Mouse (Mus musculus) hindbrain, embryonic 10.5 days (tissue): ENCODE data around the gene Zfp36. TPM values are rescaled to one million over a fixed set of nuclear protein-coding genes. Genes with fewer than 3 reads are reported as not detected.

Experiments
- DNase-seq: peaks from one replicate; pipeline ENCODE4 v3.0.0-alpha.2; 2017; ENCODE audit warnings: low spot score
- H3K27ac ChIP-seq: fragments of 300-500 bp; sonication (generic); 2 replicates; pipeline ENCODE4 v1.5.1; 2016; ENCODE audit warnings: mild to moderate bottlenecking, moderate library complexity
- H3K27me3 ChIP-seq: fragments of 300-500 bp; sonication (generic); 2 replicates; pipeline ENCODE4 v1.6.1; 2016; ENCODE audit warnings: mild to moderate bottlenecking; ENCODE audit not compliant: poor library complexity, insufficient read depth, severe bottlenecking
- H3K36me3 ChIP-seq: fragments of 300-500 bp; sonication (generic); 2 replicates; pipeline ENCODE4 v1.6.1; 2016; ENCODE audit warnings: mild to moderate bottlenecking, moderate library complexity
- H3K4me1 ChIP-seq: fragments of 300-500 bp; sonication (generic); replicated peaks from 2 replicates; pipeline ENCODE4 v1.6.1; 2016; ENCODE audit warnings: mild to moderate bottlenecking
- H3K4me3 ChIP-seq: fragments of 300-500 bp; sonication (generic); 2 replicates; pipeline ENCODE4 v1.5.1; 2016; ENCODE audit warnings: mild to moderate bottlenecking, moderate library complexity
- H3K9me3 ChIP-seq: fragments of 300-500 bp; sonication (generic); 2 replicates; pipeline ENCODE4 v1.6.1; 2016; ENCODE audit warnings: mild to moderate bottlenecking, moderate library complexity
- WGBS: fragments of 180-500 bp; shearing (Covaris S2); methylation state at CpG from one replicate; pipeline ENCODE4 v1.1.7; 2016; 5-methylcytosine and 5-hydroxymethylcytosine counted together
- polyA plus RNA-seq: library from polyadenylated mRNA; unstranded; fragments of >200 nt; fragmentation: Nextera tagmentation; extraction: Ambion mirVana; gene quantifications from 2 replicates; pipeline ENCODE4 v1.2.1, GENCODE M21; 2016

Zfp36 gene
- 5.3 and 5.8 TPM in 2 replicates for polyA plus RNA-seq

DNA sequence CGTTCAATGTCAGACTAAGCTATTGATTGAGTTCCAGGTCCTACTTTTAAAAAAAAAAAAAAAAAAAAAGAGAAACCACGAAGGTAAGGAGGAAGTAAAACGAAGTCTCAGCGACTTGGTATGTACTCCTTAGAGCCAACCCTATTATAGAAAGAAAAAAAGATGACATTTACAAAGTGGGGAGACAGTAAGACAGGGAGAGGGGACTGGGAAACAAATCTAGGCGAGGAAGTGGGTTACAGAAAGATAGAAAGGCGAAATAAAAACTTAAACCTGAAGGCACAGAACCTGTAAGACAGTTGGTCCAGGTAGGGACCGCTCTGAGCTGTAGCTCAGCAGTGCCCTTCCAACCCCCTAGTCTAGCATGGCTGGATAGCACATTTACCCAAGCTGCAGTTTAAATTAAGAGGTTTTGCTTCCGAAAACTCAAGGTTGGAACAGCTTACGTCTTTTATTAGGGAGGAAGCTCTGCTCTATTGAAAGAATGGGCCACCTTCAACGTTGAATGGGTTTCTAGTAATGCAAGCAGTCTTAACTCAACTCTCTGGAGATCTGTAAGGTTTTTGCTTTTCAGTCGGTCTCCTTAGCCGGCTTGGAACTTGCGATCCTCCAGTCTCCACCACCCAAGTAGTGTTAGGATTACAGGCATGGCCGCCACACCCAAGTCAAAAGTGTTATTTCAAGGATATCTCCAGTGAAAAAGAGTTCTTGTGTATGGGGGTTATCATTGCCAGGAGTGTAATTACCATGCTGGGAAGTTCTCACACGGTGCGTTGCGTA lies at the start of gene Zfp36:
Gene Zfp36, minus strand, starts transcription at position 17 of the 780 bp plus-strand sequence.
- DNase-seq: no peak
- no peaks in the 10 kb centered on the region for H3K9me3 ChIP-seq
- H3K4me3 ChIP-seq: peak within 1 kb of the TSS; percentile 66
- H3K4me1 ChIP-seq: peaks cover 77% of the 10 kb centered on the region
- WGBS: 54% methylated on average over 17 of the region's 17 CpGs
- H3K36me3 ChIP-seq: peaks cover 15% of the 10 kb centered on the region
- H3K27me3 ChIP-seq: peaks cover 24% of the 10 kb centered on the region
- peak within 1 kb of the TSS; percentile 93 for H3K27ac ChIP-seq

DNA sequence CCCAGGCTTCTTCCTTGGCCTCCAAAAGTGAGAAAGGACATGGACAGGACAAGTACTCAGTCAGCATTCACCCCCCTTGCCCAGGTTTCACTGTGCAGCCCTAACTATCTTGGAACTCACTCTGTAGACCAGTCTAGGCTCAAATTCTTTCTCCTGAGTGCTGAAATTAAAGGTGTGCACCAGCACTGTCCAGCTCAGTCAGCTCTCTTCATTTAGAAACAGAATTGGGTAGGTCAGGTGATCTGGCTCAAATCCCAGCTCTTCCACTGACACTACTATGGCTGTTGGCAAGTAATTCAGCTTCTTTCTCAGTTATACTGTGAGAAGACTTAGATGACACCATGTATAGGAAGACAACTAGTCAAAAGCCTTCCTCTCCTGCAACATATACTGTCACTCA lies 47.7 kb upstream of the Zfp36 start:
- peaks cover 60% of the 10 kb centered on the region for H3K36me3 ChIP-seq
- no peaks in the 10 kb centered on the region for H3K27me3 ChIP-seq
- H3K9me3 ChIP-seq: no peaks in the 10 kb centered on the region
- no peak for DNase-seq
- H3K27ac ChIP-seq: no peak overlapping the region
- peaks cover 7% of the 10 kb centered on the region for H3K4me1 ChIP-seq
- H3K4me3 ChIP-seq: no peak overlapping the region

- Histone ChIP-seq H3K9me3 (no peaks in the 10 kb centered on the region), H3K36me3 (peaks cover 77% of the 10 kb centered on the region), H3K4me1 (no peaks in the 10 kb centered on the region), H3K4me3 (no peak overlapping the region), H3K27ac (no peak overlapping the region), H3K27me3 (no peaks in the 10 kb centered on the region)
- 88% methylated on average over 1 of the region's 1 CpGs for WGBS
- no peak for DNase-seq
These were observed 43.0 kb upstream of the Zfp36 start for GRCm38 (mm10) chr7:28423018-28423417.

- Histone ChIP-seq H3K27ac (no peak overlapping the region), H3K4me3 (no peak overlapping the region), H3K27me3 (no peaks in the 10 kb centered on the region), H3K4me1 (no peaks in the 10 kb centered on the region), H3K36me3 (peaks cover 100% of the 10 kb centered on the region), H3K9me3 (no peaks in the 10 kb centered on the region)
- 96% methylated on average over 2 of the region's 2 CpGs for WGBS
- no peak for DNase-seq
These were observed 39.4 kb upstream of the Zfp36 start for GRCm38 (mm10) chr7:28419416-28419815.

DNA sequence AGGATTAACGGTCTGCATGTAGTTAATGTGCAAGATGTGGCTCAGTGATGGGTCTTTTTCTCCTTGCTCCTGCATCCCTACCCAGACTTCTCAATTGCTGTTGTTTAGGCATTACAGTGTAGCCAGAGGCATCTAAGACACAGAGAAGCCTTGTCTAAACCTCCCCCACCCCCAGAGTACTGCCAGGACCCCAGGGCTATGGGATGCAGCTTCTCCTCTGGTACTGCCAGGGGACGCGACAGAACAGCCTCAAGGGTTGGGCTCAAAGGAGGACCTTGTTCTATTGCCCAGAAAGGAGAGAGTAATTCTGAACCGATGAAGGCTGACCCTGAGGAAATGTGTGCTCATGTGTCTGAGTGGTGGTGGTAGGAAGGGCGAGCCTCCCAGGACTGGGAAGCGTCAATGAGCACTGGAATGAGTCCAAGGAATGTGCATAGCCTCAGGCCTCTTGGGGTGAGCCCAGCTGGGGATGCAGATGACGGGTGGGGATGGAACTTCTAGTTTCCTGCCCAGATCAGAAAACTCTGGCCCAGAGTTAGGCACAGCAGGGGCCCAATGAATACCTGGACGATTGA lies 38.1 kb upstream of the Zfp36 start:
- no peaks in the 10 kb centered on the region for H3K9me3 ChIP-seq
- H3K27ac ChIP-seq: no peak overlapping the region
- DNase-seq: no peak
- H3K27me3 ChIP-seq: no peaks in the 10 kb centered on the region
- WGBS: 89% methylated on average over 8 of the region's 8 CpGs
- H3K4me3 ChIP-seq: no peak overlapping the region
- H3K36me3 ChIP-seq: peaks cover 100% of the 10 kb centered on the region
- H3K4me1 ChIP-seq: no peaks in the 10 kb centered on the region

GRCm38 (mm10) chr7:28417368-28417767 lies 37.3 kb upstream of the Zfp36 start:
- Histone ChIP-seq H3K36me3 (peaks cover 100% of the 10 kb centered on the region), H3K9me3 (no peaks in the 10 kb centered on the region), H3K4me1 (no peaks in the 10 kb centered on the region), H3K27ac (no peak overlapping the region), H3K27me3 (no peaks in the 10 kb centered on the region), H3K4me3 (no peak overlapping the region)
- DNase-seq: no peak

GRCm38 (mm10) chr7:28412826-28413225 lies 32.8 kb upstream of the Zfp36 start:
- Histone ChIP-seq H3K36me3 (peaks cover 99% of the 10 kb centered on the region), H3K4me1 (no peaks in the 10 kb centered on the region), H3K27ac (no peak overlapping the region), H3K27me3 (no peaks in the 10 kb centered on the region), H3K4me3 (no peak overlapping the region), H3K9me3 (no peaks in the 10 kb centered on the region)
- 93% methylated on average over 4 of the region's 4 CpGs for WGBS
- no peak for DNase-seq

- Histone ChIP-seq H3K9me3 (no peaks in the 10 kb centered on the region), H3K4me1 (no peaks in the 10 kb centered on the region), H3K36me3 (peaks cover 99% of the 10 kb centered on the region), H3K27ac (no peak overlapping the region), H3K4me3 (no peak overlapping the region), H3K27me3 (no peaks in the 10 kb centered on the region)
- no peak for DNase-seq
- 92% methylated on average over 3 of the region's 3 CpGs for WGBS
These were observed 30.9 kb upstream of the Zfp36 start for GRCm38 (mm10) chr7:28410841-28411475.

DNA sequence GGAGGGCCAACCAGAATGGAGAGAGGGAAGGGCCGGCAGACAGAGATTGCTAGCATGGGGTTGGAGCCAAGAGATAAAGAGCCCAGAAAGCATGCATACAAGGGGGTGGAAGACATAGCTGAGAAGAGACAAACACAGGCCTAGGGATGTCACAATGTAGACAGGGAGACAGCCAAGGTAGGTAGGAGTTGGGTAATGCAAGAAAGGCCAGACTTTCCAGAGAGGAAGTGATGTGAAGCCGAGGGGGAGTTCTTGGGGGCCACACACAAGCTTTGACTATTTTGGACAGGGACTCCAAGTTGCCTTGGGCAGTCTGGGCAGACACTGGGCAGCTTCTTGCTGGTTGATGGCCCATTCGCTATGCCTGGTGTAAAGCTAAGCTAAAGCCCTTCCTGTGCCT lies 21.9 kb upstream of the Zfp36 start:
- no peak overlapping the region for H3K4me3 ChIP-seq
- peaks cover 99% of the 10 kb centered on the region for H3K36me3 ChIP-seq
- no peak overlapping the region for H3K27ac ChIP-seq
- DNase-seq: no peak
- no peaks in the 10 kb centered on the region for H3K4me1 ChIP-seq
- no peaks in the 10 kb centered on the region for H3K9me3 ChIP-seq
- 77% methylated on average over 3 of the region's 3 CpGs for WGBS
- H3K27me3 ChIP-seq: no peaks in the 10 kb centered on the region

DNA sequence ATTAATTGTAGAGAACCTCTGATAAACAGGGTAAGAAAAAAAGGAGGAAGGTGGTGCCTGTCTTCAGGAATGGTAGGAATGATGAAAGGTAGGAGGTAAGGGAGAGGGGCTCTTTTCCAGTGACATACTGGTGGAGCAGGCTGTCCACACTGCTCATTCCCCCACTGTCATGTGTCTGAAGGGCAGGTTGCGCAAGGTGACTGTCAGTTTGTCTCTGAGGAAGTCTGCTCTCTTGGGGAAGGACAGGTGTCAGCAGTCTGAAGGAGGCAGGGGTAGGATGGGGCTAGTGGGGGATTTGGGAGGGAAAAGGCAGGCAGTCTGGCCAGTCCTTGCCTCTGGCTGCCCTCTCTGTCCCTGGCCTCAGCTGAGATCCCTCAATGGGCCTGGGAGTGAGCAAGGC lies 21.0 kb upstream of the Zfp36 start:
- Histone ChIP-seq H3K4me1 (no peaks in the 10 kb centered on the region), H3K36me3 (peaks cover 99% of the 10 kb centered on the region), H3K27me3 (no peaks in the 10 kb centered on the region), H3K27ac (no peak overlapping the region), H3K9me3 (no peaks in the 10 kb centered on the region), H3K4me3 (no peak overlapping the region)
- no peak for DNase-seq
- WGBS: 86% methylated on average over 1 of the region's 1 CpGs

- Histone ChIP-seq H3K4me1 (peaks cover 2% of the 10 kb centered on the region), H3K27ac (no peak overlapping the region), H3K4me3 (no peak overlapping the region), H3K27me3 (no peaks in the 10 kb centered on the region), H3K9me3 (no peaks in the 10 kb centered on the region), H3K36me3 (peaks cover 94% of the 10 kb centered on the region)
- no peak for DNase-seq
- WGBS: 93% methylated on average over 10 of the region's 10 CpGs
These were observed 18.8 kb upstream of the Zfp36 start for GRCm38 (mm10) chr7:28398696-28399340.

GRCm38 (mm10) chr7:28398000-28398399 lies 17.9 kb upstream of the Zfp36 start:
- H3K4me3 ChIP-seq: no peak overlapping the region
- no peaks in the 10 kb centered on the region for H3K27me3 ChIP-seq
- peaks cover 86% of the 10 kb centered on the region for H3K36me3 ChIP-seq
- peaks cover 9% of the 10 kb centered on the region for H3K4me1 ChIP-seq
- H3K27ac ChIP-seq: no peak overlapping the region
- WGBS: 69% methylated on average over 3 of the region's 3 CpGs
- no peaks in the 10 kb centered on the region for H3K9me3 ChIP-seq
- DNase-seq: no peak

- Histone ChIP-seq H3K27ac (no peak overlapping the region), H3K9me3 (no peaks in the 10 kb centered on the region), H3K4me3 (no peak overlapping the region), H3K4me1 (peaks cover 23% of the 10 kb centered on the region), H3K36me3 (peaks cover 66% of the 10 kb centered on the region), H3K27me3 (no peaks in the 10 kb centered on the region)
- no peak for DNase-seq
- 97% methylated on average over 4 of the region's 4 CpGs for WGBS
These were observed 15.4 kb upstream of the Zfp36 start for GRCm38 (mm10) chr7:28395425-28395824.
